Mouse (Mus musculus): Measurements from ENCODE around the gene Erbb2. TPM values are rescaled to one million over a fixed set of nuclear protein-coding genes. Genes with fewer than 3 reads are reported as not detected.

Erbb2 gene
- polyA plus RNA-seq, 1 experiment: 4.0 TPM

DNA sequence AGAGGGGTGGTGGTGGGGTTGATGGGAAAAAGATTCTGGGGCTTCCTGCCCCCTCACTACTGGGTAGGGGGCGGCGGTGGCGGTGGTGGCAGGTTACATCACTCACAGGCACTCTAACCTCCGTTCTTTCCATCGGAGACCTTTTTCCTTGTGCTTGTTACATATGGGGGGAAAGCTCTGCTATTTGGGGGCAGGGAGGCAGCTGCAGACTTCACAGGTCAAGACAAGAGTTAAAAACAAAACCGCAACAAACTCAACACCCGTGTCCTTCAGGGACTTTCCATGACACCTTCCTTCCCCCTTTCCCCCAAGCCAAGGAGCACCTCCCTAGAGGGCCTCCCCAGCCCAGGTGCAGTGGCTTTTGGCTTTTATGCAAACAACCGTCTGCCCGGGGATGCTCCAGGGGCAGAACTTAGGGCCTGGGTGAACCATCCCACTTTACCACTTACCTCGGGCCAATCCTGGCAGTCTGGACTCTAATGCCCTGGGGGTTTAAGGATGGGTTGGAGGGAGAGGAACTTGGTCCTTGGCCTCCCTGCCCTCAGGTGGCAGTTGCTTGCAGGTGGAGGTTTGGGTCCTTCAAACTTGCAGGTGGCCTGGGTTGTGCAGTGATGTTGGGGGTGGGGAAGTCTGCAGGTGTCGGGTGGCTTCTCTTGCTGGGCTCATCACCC, 46.9 kb downstream of the Erbb2 start:
- WGBS: 12% methylated on average over 11 of the region's 11 CpGs
- H3K36me3 ChIP-seq (ENCODE audit: control insufficient read depth, insufficient read depth, low read length): peaks cover 1% of the 10 kb centered on the region; the same call in 1 of the 2 replicates
- peak; percentile 77 to 83 for DNase-seq (ENCODE audit: low read depth in 1 of 2, low spot score in 2 of 2)
- peaks cover 51% of the 10 kb centered on the region for H3K4me1 ChIP-seq (ENCODE audit: control insufficient read depth, insufficient read depth, insufficient read length)
- TF ChIP-seq CTCF (IDR thresholded peaks at IDR 0.05; ENCODE audit: extremely low read depth, insufficient read depth, insufficient read length, insufficient replicate concordance) (no peak), POLR2A (IDR thresholded peaks at IDR 0.05; ENCODE audit: low read depth, low read length) (no peak)
- H3K27me3 ChIP-seq (ENCODE audit: control insufficient read depth, insufficient read depth, low read length): no peaks in the 10 kb centered on the region
- H3K4me3 ChIP-seq (ENCODE audit: extremely low read depth, insufficient read depth, insufficient read length): peak overlapping the region; percentile 58; the same call in 1 of the 2 replicates
- peak overlapping the region; percentile 100 for H3K27ac ChIP-seq (ENCODE audit: insufficient read depth, low read length)

DNA sequence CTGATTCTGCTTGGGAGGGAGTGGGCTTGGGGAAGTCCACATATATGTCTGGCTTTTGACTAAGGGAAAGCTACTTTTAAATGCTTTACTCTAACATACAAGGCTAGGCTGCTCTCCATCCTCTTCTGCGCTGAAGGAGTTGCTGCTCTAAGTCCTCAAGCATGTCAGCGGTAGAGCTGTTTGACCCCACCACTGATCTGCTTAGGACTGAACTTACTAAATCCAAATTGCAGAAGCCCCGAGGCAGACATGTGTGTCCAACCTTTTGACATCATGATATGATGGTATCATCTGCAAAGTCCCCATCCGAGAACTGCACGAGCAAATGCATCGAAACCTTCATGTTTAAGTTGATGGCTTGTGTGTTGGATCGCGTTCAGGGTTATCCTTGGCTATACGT, 47.6 kb downstream of the Erbb2 start:
- Histone ChIP-seq H3K4me1 (ENCODE audit: control insufficient read depth, insufficient read depth, insufficient read length) (peaks cover 58% of the 10 kb centered on the region), H3K4me3 (ENCODE audit: extremely low read depth, insufficient read depth, insufficient read length) (no peak overlapping the region), H3K27ac (ENCODE audit: insufficient read depth, low read length) (peak overlapping the region; percentile 100), H3K27me3 (ENCODE audit: control insufficient read depth, insufficient read depth, low read length) (no peaks in the 10 kb centered on the region), H3K36me3 (ENCODE audit: control insufficient read depth, insufficient read depth, low read length) (peaks cover 1% of the 10 kb centered on the region; the same call in 1 of the 2 replicates)
- 63% methylated on average over 9 of the region's 9 CpGs for WGBS
- TF ChIP-seq CTCF (IDR thresholded peaks at IDR 0.05; ENCODE audit: extremely low read depth, insufficient read depth, insufficient read length, insufficient replicate concordance) (no peak), POLR2A (IDR thresholded peaks at IDR 0.05; ENCODE audit: low read depth, low read length) (no peak)
- no peak for DNase-seq (ENCODE audit: low read depth in 1 of 2, low spot score in 2 of 2)

DNA sequence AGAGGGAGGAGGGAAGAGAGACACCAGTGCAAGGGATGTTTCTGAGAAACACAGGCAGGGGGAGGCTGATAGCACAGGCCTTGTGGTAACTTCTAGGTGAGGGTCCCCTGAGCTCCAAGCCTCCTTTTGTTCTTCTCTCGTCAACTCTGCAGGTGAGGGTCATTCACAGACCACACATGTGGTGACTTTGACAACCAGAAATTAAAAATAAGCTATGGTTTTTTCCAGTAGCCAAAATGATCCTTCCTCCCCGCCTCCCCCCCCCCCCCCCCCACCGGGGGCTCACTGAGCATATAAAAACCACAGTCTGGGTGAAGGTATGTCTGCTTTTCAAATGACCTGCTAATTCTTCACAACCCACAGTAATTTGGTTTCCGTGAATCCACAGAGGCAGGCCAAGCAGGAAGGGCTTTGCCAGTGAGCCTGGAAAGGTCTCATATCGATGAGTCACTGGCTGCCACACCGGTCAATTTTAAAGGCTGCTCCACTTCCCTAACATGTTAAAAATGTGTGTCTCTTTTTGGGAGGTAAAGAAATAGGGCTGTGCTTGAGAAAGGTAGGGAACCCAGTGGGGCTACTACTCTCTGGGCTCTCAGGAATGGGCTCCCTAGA, 48.9 kb downstream of the Erbb2 start:
- Histone ChIP-seq H3K4me3 (ENCODE audit: extremely low read depth, insufficient read depth, insufficient read length) (no peak overlapping the region), H3K27me3 (ENCODE audit: control insufficient read depth, insufficient read depth, low read length) (no peaks in the 10 kb centered on the region), H3K36me3 (ENCODE audit: control insufficient read depth, insufficient read depth, low read length) (peaks cover 7% of the 10 kb centered on the region), H3K27ac (ENCODE audit: insufficient read depth, low read length) (peak overlapping the region; percentile 86), H3K4me1 (ENCODE audit: control insufficient read depth, insufficient read depth, insufficient read length) (peaks cover 60% of the 10 kb centered on the region)
- 7% methylated on average over 6 of the region's 6 CpGs for WGBS
- no peak for TF ChIP-seq POLR2A (IDR thresholded peaks at IDR 0.05; ENCODE audit: low read depth, low read length)
- no peak for TF ChIP-seq CTCF (IDR thresholded peaks at IDR 0.05; ENCODE audit: extremely low read depth, insufficient read depth, insufficient read length, insufficient replicate concordance)
- no peak for DNase-seq (ENCODE audit: low read depth in 1 of 2, low spot score in 2 of 2)

DNA sequence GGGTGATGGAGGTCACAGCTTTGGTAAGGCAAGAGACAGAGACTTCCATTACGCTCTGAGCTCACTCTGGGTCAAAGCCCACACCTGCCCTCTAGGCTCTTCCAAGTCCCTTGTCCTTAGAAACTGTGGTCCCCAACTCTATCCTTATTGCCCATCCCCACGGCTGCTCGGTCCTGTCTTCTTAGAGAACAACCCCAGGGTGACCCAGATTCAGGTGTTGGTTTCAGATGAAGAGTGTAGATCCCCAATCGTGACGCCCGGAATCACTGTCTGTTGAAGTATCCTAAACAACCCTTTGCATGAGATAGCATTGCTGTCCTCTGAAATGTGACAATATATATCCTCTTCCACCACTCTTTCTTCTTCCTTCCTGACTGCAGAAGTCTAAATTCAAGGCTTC, 50.0 kb downstream of the Erbb2 start:
- Histone ChIP-seq H3K4me3 (ENCODE audit: extremely low read depth, insufficient read depth, insufficient read length) (no peak overlapping the region), H3K27ac (ENCODE audit: insufficient read depth, low read length) (peak overlapping the region; percentile 80), H3K36me3 (ENCODE audit: control insufficient read depth, insufficient read depth, low read length) (peaks cover 13% of the 10 kb centered on the region), H3K4me1 (ENCODE audit: control insufficient read depth, insufficient read depth, insufficient read length) (peaks cover 54% of the 10 kb centered on the region), H3K27me3 (ENCODE audit: control insufficient read depth, insufficient read depth, low read length) (no peaks in the 10 kb centered on the region)
- no peak for DNase-seq (ENCODE audit: low read depth in 1 of 2, low spot score in 2 of 2)
- TF ChIP-seq CTCF (IDR thresholded peaks at IDR 0.05; ENCODE audit: extremely low read depth, insufficient read depth, insufficient read length, insufficient replicate concordance) (no peak), POLR2A (IDR thresholded peaks at IDR 0.05; ENCODE audit: low read depth, low read length) (no peak)
- 66% methylated on average over 6 of the region's 6 CpGs for WGBS

DNA sequence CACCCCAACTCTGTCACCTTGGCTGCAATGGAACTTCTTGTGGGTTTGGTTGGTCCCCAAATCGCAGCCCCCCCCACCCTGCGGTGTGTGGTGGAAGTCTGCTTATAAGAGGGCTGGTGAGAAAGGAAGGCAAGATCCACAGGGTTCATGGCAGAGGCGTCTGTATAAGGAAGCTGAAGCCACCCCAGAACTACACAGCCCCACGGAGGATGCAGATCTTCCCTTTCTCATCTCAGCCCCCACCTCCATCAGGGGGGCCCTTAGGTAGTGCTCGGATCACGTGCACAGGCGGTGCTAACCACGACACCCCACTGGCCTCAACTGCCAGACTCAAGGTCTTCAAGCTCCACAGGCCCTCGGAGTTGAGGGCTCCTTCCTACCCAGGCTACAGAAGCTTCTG, 51.6 kb downstream of the Erbb2 start:
- H3K4me1 ChIP-seq (ENCODE audit: control insufficient read depth, insufficient read depth, insufficient read length): peaks cover 51% of the 10 kb centered on the region; the same call in 1 of the 2 replicates
- H3K4me3 ChIP-seq (ENCODE audit: extremely low read depth, insufficient read depth, insufficient read length): no peak overlapping the region
- H3K36me3 ChIP-seq (ENCODE audit: control insufficient read depth, insufficient read depth, low read length): peaks cover 22% of the 10 kb centered on the region
- peak in 1 of 2 experiments; percentile 29 for DNase-seq (ENCODE audit: low read depth in 1 of 2, low spot score in 2 of 2)
- WGBS: 44% methylated on average over 9 of the region's 9 CpGs
- no peaks in the 10 kb centered on the region for H3K27me3 ChIP-seq (ENCODE audit: control insufficient read depth, insufficient read depth, low read length)
- TF ChIP-seq CTCF (IDR thresholded peaks at IDR 0.05; ENCODE audit: extremely low read depth, insufficient read depth, insufficient read length, insufficient replicate concordance): no peak
- no peak for TF ChIP-seq POLR2A (IDR thresholded peaks at IDR 0.05; ENCODE audit: low read depth, low read length)
- H3K27ac ChIP-seq (ENCODE audit: insufficient read depth, low read length): peak overlapping the region; percentile 71

DNA sequence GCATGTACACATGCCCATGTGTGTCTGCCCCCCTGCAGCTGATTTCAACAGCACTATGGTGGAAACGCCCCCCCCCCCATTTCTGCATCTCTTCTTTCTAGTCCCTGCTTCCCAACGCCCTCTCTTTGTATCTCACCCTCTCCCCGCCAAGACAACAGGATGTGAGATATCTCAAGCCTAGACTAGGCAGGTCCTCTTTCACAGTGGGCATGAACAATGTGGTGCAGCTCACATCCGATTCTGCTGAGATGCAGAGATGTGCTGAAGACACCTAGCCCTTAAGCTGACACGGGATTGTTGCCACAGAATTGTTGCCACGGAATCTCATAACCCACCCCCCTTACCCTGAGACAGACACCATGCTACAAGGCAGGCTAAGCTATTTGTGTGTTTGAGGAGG, 52.2 kb downstream of the Erbb2 start:
- no peak for TF ChIP-seq POLR2A (IDR thresholded peaks at IDR 0.05; ENCODE audit: low read depth, low read length)
- TF ChIP-seq CTCF (IDR thresholded peaks at IDR 0.05; ENCODE audit: extremely low read depth, insufficient read depth, insufficient read length, insufficient replicate concordance): no peak
- H3K4me1 ChIP-seq (ENCODE audit: control insufficient read depth, insufficient read depth, insufficient read length): peaks cover 46% of the 10 kb centered on the region; the same call in 1 of the 2 replicates
- no peak for DNase-seq (ENCODE audit: low read depth in 1 of 2, low spot score in 2 of 2)
- 50% methylated on average over 6 of the region's 6 CpGs for WGBS
- peaks cover 24% of the 10 kb centered on the region for H3K36me3 ChIP-seq (ENCODE audit: control insufficient read depth, insufficient read depth, low read length)
- no peaks in the 10 kb centered on the region for H3K27me3 ChIP-seq (ENCODE audit: control insufficient read depth, insufficient read depth, low read length)
- peak overlapping the region; percentile 71 for H3K27ac ChIP-seq (ENCODE audit: insufficient read depth, low read length)
- no peak overlapping the region for H3K4me3 ChIP-seq (ENCODE audit: extremely low read depth, insufficient read depth, insufficient read length)

Measured in spleen, adult 2 months (tissue).